Mouse (Mus musculus): ENCODE results near the gene Rpl41. TPM values are rescaled to one million over a fixed set of nuclear protein-coding genes. Genes with fewer than 3 reads are reported as not detected.
A peak's percentile ranks its signal among the peaks of the same experiment; 100 is the strongest.

Gene Rpl41
- polyA plus RNA-seq, 1 experiment from 2014 or later: 2,407 TPM

DNA sequence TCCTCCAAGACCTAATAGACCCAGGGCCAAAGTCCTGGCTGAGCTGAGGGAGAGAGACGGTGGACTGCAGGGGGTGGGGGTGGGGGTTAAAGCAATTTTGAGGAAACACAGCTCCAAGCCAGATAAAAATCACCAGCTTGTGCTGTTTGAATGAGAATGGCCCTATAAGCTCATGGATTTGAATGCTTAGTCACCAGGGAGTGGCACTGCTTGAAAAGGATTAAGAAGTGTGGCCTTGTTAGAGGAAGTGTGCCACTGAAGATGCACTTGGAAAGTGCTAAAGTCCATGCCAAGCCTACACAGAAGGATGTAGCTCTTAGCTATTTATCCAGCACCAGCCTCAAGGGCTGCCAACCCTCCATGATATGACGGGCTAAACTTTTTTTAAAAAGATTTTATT lies 13.9 kb downstream of the Rpl41 start:
- Histone ChIP-seq H3K4me3 (no peak overlapping the region), H3K4me1 (no peaks in the 10 kb centered on the region), H3K27ac (no peak overlapping the region), H3K36me3 (no peaks in the 10 kb centered on the region), H3K27me3 (ENCODE audit: insufficient read depth, poor library complexity, severe bottlenecking) (no peaks in the 10 kb centered on the region), H3K9me3 (no peaks in the 10 kb centered on the region)
- WGBS: 74% methylated on average over 2 of the region's 2 CpGs
- DNase-seq (ENCODE audit: low spot score): no peak

- Histone ChIP-seq H3K4me1 (peaks cover 25% of the 10 kb centered on the region), H3K27me3 (ENCODE audit: insufficient read depth, poor library complexity, severe bottlenecking) (peaks cover 34% of the 10 kb centered on the region), H3K9me3 (no peaks in the 10 kb centered on the region), H3K27ac (peak overlapping the region; percentile 86; the same call in 1 of the 2 replicates), H3K4me3 (peak overlapping the region; percentile 82), H3K36me3 (peaks cover 8% of the 10 kb centered on the region)
- 28% methylated on average over 28 of the region's 28 CpGs for WGBS
- DNase-seq (ENCODE audit: low spot score): no peak
Measured at GRCm38 (mm10) chr10:128526366-128527356, 22.4 kb downstream of the Rpl41 start.

GRCm38 (mm10) chr10:128525671-128526308 lies 23.3 kb downstream of the Rpl41 start, which contains the start of gene Esyt1:
Gene Esyt1, minus strand, starts transcription at chr10:128525871.
- DNase-seq (ENCODE audit: low spot score): peak; percentile 99
- H3K27ac ChIP-seq: peak within 1 kb of the TSS; percentile 86
- peak within 1 kb of the TSS; percentile 82 for H3K4me3 ChIP-seq
- peaks cover 42% of the 10 kb centered on the region for H3K27me3 ChIP-seq (ENCODE audit: insufficient read depth, poor library complexity, severe bottlenecking)
- peaks cover 16% of the 10 kb centered on the region for H3K36me3 ChIP-seq
- H3K4me1 ChIP-seq: peaks cover 25% of the 10 kb centered on the region
- H3K9me3 ChIP-seq: no peaks in the 10 kb centered on the region
- WGBS: under 1% methylated on average over 37 of the region's 37 CpGs

GRCm38 (mm10) chr10:128524732-128525662 lies 24.1 kb downstream of the Rpl41 start:
- Histone ChIP-seq H3K9me3 (no peaks in the 10 kb centered on the region), H3K4me1 (peaks cover 25% of the 10 kb centered on the region), H3K36me3 (peaks cover 24% of the 10 kb centered on the region), H3K4me3 (peak overlapping the region; percentile 82), H3K27ac (peak overlapping the region; percentile 86), H3K27me3 (ENCODE audit: insufficient read depth, poor library complexity, severe bottlenecking) (peaks cover 50% of the 10 kb centered on the region)
- peak; percentile 85 for DNase-seq (ENCODE audit: low spot score)
- WGBS: under 1% methylated on average over 58 of the region's 58 CpGs

DNA sequence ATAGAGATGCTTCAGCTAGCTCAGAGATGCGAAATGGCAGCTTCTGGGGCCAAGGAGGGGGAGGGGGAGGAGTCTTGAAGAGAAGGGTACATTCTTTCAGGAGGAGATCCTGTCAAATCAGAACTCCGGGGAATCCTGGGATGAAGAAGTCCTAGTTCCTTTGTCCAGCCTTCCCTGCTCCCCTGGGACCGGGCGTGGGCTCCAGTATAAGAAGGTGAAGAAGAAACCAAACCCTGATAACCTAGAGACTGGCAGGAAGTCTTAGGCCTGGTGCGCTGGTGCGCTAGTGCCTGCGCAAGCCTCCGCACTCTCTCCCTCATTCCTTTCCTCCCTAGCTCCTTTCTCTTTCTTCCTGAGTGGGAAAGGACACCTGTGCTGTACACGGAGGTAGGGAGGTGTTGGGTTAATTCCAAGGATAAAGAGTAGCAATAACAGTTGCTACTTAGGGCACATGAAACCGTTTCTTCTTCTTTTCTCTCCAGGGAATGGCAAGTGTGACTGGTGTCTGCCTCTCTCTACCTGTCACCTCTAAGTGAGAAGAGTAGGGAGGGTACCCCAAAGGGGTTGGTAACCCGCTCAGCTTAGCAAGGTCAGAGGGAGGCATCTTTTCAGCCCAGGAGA lies 24.9 kb downstream of the Rpl41 start:
- WGBS: 7% methylated on average over 11 of the region's 11 CpGs
- H3K27ac ChIP-seq: peak overlapping the region; percentile 86; the same call in 1 of the 2 replicates
- H3K36me3 ChIP-seq: peaks cover 30% of the 10 kb centered on the region
- H3K4me1 ChIP-seq: peaks cover 25% of the 10 kb centered on the region
- H3K4me3 ChIP-seq: peak overlapping the region; percentile 82
- DNase-seq (ENCODE audit: low spot score): no peak
- H3K9me3 ChIP-seq: no peaks in the 10 kb centered on the region
- peaks cover 57% of the 10 kb centered on the region for H3K27me3 ChIP-seq (ENCODE audit: insufficient read depth, poor library complexity, severe bottlenecking)

GRCm38 (mm10) chr10:128522351-128522750 lies 26.8 kb downstream of the Rpl41 start:
- Histone ChIP-seq H3K27ac (no peak overlapping the region), H3K9me3 (no peaks in the 10 kb centered on the region), H3K4me1 (peaks cover 25% of the 10 kb centered on the region), H3K4me3 (no peak overlapping the region), H3K36me3 (peaks cover 44% of the 10 kb centered on the region), H3K27me3 (ENCODE audit: insufficient read depth, poor library complexity, severe bottlenecking) (peaks cover 69% of the 10 kb centered on the region)
- no peak for DNase-seq (ENCODE audit: low spot score)
- WGBS: 73% methylated on average over 6 of the region's 6 CpGs

DNA sequence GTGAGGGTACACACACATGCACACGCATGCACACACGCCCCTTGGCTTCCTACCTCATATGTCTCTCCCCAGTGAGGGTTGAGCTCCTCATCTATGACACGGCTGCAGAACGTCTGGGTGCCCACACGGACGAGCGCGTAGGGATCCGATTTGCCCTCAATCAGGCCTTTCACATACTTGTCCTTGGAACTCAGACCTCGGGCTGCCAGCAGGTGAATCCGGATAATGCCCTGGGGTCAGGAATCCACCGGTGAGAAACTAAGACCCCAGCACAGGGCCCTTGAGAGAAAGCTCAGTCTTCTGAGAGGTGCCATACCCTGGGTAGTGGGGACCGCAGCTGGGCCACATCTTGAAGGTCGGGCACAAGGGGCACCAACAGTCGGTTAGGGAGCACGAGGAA lies 28.5 kb downstream of the Rpl41 start:
- Histone ChIP-seq H3K4me1 (peaks cover 27% of the 10 kb centered on the region), H3K4me3 (no peak overlapping the region), H3K36me3 (peaks cover 61% of the 10 kb centered on the region), H3K9me3 (no peaks in the 10 kb centered on the region), H3K27ac (no peak overlapping the region), H3K27me3 (ENCODE audit: insufficient read depth, poor library complexity, severe bottlenecking) (peaks cover 82% of the 10 kb centered on the region)
- no peak for DNase-seq (ENCODE audit: low spot score)
- WGBS: 85% methylated on average over 16 of the region's 16 CpGs

GRCm38 (mm10) chr10:128518833-128519232 lies 30.3 kb downstream of the Rpl41 start:
- Histone ChIP-seq H3K27me3 (ENCODE audit: insufficient read depth, poor library complexity, severe bottlenecking) (peaks cover 83% of the 10 kb centered on the region), H3K27ac (no peak overlapping the region), H3K4me1 (peaks cover 11% of the 10 kb centered on the region), H3K9me3 (no peaks in the 10 kb centered on the region), H3K36me3 (peaks cover 69% of the 10 kb centered on the region), H3K4me3 (no peak overlapping the region)
- 76% methylated on average over 7 of the region's 7 CpGs for WGBS
- no peak for DNase-seq (ENCODE audit: low spot score)

GRCm38 (mm10) chr10:128516677-128517076 lies 32.4 kb downstream of the Rpl41 start:
- DNase-seq (ENCODE audit: low spot score): no peak
- Histone ChIP-seq H3K9me3 (no peaks in the 10 kb centered on the region), H3K36me3 (peaks cover 73% of the 10 kb centered on the region), H3K4me1 (peaks cover 10% of the 10 kb centered on the region), H3K4me3 (peak overlapping the region; percentile 36), H3K27ac (no peak overlapping the region), H3K27me3 (ENCODE audit: insufficient read depth, poor library complexity, severe bottlenecking) (peaks cover 67% of the 10 kb centered on the region)
- WGBS: 25% methylated on average over 6 of the region's 6 CpGs

DNA sequence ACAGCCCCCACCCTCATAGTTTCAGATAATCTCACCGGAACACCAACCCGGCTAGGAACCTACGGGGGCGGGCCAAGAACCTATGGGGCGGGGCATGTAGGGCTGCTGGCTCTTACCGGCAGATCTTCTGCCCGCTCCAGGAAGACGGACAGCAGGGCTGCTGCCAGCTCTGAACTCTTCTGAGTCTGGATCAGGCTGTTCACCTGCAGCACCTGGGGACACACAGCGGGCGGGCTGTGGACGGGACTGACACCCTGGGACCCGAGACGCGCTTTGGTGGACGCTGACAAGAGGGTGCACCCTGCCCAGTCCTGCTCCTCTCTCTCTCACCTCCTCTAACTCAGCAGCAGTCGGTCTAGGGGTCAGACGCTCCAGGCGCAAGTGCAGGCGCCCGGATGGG lies 33.1 kb downstream of the Rpl41 start:
- H3K27me3 ChIP-seq (ENCODE audit: insufficient read depth, poor library complexity, severe bottlenecking): peaks cover 65% of the 10 kb centered on the region
- no peaks in the 10 kb centered on the region for H3K9me3 ChIP-seq
- no peak overlapping the region for H3K27ac ChIP-seq
- WGBS: 27% methylated on average over 20 of the region's 20 CpGs
- H3K36me3 ChIP-seq: peaks cover 72% of the 10 kb centered on the region
- H3K4me1 ChIP-seq: peaks cover 10% of the 10 kb centered on the region
- DNase-seq (ENCODE audit: low spot score): no peak
- H3K4me3 ChIP-seq: peak overlapping the region; percentile 36

DNA sequence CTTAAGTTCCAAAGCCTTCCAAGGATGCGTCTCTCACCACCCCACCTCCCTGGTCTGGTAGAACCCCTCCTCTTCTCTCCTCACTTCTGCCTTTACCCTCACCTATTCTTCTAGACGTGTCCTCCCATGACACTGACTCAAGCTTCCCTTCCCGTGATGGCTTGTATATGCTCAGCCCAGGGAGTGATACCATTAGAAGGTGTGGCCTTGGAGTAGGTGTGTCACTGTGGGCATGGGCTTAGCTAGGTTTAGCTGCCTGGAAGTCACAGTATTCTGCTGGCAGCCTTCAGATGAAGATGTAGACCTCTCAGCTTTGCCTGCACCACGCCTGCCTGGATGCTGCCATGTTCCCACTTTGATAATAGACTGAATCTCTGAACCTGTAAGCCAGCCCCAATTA lies 34.1 kb downstream of the Rpl41 start:
- H3K4me3 ChIP-seq: no peak overlapping the region
- no peak overlapping the region for H3K27ac ChIP-seq
- DNase-seq (ENCODE audit: low spot score): no peak
- peaks cover 10% of the 10 kb centered on the region for H3K4me1 ChIP-seq
- peaks cover 71% of the 10 kb centered on the region for H3K36me3 ChIP-seq
- no peaks in the 10 kb centered on the region for H3K9me3 ChIP-seq
- 80% methylated on average over 4 of the region's 4 CpGs for WGBS
- peaks cover 55% of the 10 kb centered on the region for H3K27me3 ChIP-seq (ENCODE audit: insufficient read depth, poor library complexity, severe bottlenecking)

GRCm38 (mm10) chr10:128511761-128512160 lies 37.3 kb downstream of the Rpl41 start:
- Histone ChIP-seq H3K27ac (no peak overlapping the region), H3K4me1 (peaks cover 7% of the 10 kb centered on the region; the same call in 1 of the 2 replicates), H3K27me3 (ENCODE audit: insufficient read depth, poor library complexity, severe bottlenecking) (peaks cover 30% of the 10 kb centered on the region), H3K4me3 (no peak overlapping the region), H3K36me3 (peaks cover 49% of the 10 kb centered on the region), H3K9me3 (no peaks in the 10 kb centered on the region)
- peak; percentile 79 for DNase-seq (ENCODE audit: low spot score)
- 78% methylated on average over 12 of the region's 12 CpGs for WGBS

Measured in heart, embryonic 10.5 days (tissue).